Mouse (Mus musculus) CD4-positive helper T cell, adult 2 months (primary cell): ENCODE measurements around the gene Urah.

Experiments
- DNase-seq: peaks from one replicate; pipeline ENCODE4 v3.0.0-alpha.2; 2012; ENCODE audit warnings: low read depth, missing footprints, low spot score

The Urah gene

GRCm38 (mm10) chr7:140874224-140874623, 39.4 kb downstream of the Urah start:
- no peak for DNase-seq

DNA sequence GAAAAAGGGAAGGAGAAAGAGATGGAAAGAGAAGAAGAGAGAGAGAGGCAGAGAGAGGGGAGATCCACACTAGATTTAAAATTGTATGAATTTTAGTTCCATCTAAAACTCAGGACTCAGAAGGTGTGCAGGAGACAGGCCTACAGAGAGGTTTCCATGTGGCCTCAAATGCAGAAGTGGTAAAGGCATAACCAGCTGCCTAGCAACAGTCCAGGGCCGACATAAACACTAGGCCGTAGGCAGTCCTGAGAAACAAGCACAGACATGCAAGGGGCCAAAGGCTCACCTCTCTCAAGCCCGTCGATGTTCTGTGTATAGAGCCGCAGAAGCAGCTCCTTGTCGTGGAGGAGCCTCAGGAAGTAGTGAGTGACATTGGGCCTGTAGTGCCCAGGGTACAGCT, 42.5 kb downstream of the Urah start:
- DNase-seq, result no peak

DNA sequence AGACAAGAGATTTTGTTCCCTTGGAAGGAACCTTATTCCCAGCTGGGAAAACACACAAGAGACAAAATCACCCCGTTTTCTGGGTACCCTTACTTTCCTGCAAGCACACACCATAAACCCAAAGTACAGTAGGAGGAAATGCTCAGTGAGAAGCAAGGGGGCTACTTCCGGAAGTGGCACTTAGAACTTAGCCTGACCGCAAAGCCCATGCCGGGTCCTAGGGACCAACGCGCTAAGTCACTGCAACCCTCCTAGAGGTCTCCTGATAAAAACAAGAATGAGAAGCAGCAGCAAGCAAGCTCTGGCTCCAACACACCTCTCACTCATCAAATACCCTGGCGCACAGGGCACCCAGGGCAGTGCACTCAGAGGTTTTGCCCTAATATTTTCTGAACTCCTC, 44.5 kb downstream of the Urah start:
- no peak for DNase-seq

DNA sequence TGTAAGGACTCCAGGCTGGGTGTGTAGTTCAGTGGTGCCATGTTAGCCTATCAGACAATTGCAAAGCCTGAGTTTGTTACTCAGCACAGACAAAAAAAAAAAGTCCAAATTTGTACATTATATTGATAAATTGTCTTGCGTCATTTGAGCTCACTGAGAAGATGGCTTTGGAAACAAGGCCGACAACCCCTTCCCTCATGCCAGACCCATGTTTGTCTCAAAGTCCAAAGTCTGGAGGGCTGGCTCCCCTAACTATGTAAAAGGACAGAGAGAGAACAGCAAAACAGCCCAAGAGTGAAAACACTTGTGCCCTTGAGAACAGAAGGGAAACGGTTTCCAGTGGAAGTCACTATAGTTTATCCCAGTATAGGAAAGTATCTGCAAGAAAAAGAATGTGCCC, 45.6 kb downstream of the Urah start:
- DNase-seq, result no peak

- DNase-seq, result no peak
Measured at GRCm38 (mm10) chr7:140880865-140881515, 46.2 kb downstream of the Urah start.

DNA sequence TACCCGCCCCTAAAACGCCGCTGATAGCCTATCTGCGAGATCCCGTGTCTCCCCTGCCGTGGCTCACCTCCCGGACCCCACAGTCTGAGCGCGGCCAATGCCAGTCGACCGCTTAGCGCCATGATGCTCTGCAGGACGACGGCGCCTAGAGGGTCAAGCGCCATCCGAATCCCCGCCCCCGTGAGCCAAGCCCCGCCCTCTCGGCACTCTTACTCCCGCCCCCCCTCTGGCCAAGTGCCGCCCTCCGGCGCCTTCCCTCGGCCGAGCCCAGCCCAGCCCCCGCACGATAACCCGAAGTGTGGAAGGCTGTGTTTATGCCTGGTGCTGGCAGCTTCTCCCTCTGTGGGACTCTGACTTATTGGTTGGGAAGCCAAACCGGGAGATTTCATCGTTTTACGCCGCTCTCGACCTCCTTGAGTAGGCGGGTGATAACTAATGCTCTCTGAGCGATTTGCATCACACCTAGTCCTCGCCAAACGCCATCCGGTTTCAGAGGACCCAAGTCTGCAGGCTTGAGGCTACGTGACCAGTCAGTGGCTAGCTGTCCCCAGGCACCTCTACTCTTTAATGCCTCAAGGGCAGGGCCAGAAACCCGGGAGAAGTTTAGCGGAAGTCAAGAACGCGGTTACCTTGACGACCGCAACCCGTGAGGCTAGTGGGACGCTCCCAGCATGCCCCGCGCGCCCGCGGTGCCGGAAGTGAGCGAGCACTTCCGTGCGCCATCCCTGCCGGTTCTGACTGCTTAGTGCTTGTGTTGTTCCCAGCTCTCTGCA, 47.1 kb downstream of the Urah start, which contains the start of the genes Psmd13 and Sirt3:
TSS of gene Psmd13 (plus strand) at position 273 of the 773 bp plus-strand sequence.
TSS of gene Sirt3 (minus strand) at position 614 of the 773 bp plus-strand sequence.
- peak; percentile 94 for DNase-seq

DNA sequence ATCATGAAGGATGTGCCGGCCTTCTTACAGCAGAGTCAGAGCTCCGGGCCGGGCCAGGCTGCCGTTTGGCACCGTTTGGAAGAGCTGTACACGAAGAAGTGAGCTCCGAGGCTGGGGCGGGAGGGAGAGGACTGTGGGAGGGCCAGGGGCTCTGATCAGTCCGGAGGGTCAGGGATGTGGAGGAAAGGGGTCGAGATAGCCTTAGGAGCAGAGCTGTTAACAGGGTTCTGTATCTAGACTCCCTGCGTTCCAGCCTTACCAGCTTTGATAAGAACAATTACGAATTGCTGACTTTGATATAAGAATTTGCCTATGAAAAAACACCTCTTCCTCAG, 47.6 kb downstream of the Urah start:
- no peak for DNase-seq
